Mouse (Mus musculus): ENCODE measurements around the gene Vwa1. TPM values are rescaled to one million over a fixed set of nuclear protein-coding genes. Genes with fewer than 3 reads are reported as not detected.
A peak's percentile ranks its signal among the peaks of the same experiment; 100 is the strongest.

Gene Vwa1
- total and polyA plus RNA-seq, 3 experiments: 0.13 to 1.8 (median 0.15) TPM

DNA sequence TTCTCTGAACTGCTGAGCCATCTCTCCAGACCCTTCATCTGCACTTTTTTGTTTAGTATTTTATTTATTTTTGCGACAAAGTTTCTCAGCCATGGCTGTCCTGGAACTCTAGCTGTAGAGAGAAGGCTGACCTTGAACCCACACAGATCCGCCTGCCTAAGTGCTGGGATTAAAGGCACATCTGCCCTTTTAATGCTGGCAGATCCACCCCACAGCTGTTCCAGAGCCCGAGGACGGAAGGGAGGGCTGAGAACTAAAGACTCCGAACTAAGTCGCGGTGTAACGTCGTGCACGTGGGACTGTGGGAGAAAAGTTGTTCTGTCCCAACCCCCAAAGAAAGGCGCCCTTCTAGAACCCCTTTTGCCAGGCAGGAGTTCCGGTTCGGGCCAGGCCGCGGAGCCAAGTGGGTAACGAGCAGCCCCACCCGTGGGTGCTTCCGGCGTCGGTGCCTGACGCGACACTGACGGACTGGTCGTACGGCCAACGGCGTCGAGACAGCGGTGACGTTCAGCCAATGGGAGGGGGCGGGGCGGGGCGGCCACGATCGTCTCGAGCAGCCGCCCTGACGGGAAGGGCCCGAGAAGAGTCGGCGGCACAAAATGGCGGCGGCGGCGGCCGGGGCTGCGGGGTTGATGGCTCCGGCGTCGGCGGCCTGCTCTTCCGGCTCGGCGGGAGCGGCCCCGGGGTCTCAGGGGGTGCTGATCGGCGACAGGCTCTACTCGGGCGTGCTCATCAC is 37.6 kb upstream of the Vwa1 start, which contains the start of gene Ccnl2:
Ccnl2 (plus strand) TSS at position 561 of the 736 bp plus-strand sequence.
- peaks cover 70 to 75% of the 10 kb centered on the region in 2 experiments for H3K36me3 ChIP-seq (replicated peaks in 1 of 2; ENCODE audit: control insufficient read depth in 1 of 2, insufficient read depth in 1 of 2, low read length in 1 of 2)

DNA sequence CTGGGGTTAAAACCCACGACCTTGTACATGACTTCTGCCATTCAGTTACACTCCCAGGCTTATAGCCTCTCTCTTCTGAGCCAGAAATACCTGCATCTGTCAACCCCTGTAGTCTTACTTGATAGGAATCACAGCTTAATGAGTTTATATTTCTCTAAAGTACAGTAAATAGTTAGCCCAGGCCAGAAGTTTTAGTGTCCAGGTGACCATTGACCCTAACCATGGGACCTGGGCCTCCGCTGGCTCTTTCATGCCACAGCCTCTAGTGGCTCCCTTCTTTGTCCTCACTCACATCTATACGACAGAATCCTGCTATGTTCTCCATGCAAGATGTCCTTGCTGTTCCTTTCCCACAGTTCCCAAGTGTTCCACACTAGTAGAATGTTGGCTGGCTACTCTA is 33.3 kb upstream of the Vwa1 start:
- no peak overlapping the region for H3K4me2 ChIP-seq (ENCODE audit: insufficient read depth, low read depth, poor library complexity, severe bottlenecking)
- H3K36me3 ChIP-seq (replicated peaks in 1 of 2; ENCODE audit: control insufficient read depth in 1 of 2, insufficient read depth in 1 of 2, low read length in 1 of 2): peaks cover 48 to 62% of the 10 kb centered on the region in 2 experiments
- dilution Hi-C loops (cut with MboI; ENCODE audit: extremely low pct_ligation_motif_present, extremely low pct_unique_long_range_greater_than_20kb, low sequenced_read_pairs): no loop called here
- H3K9ac ChIP-seq (ENCODE audit: insufficient read depth, low read depth): no peak overlapping the region
- in situ Hi-C loops (cut with MboI; ENCODE audit: low pct_ligation_motif_present, low pct_unique_long_range_greater_than_20kb, low sequenced_read_pairs): no loop called here
- no peaks in the 10 kb centered on the region for H3K27me3 ChIP-seq (replicated peaks)
- no peak for DNase-seq (ENCODE audit: extremely low read depth)
- TF ChIP-seq ZNF384 (IDR thresholded peaks at IDR 0.05; ENCODE audit: low read depth, low read length) (no peak), MAX (IDR thresholded peaks at IDR 0.05; ENCODE audit: low read length) (no peak), UBTF (IDR thresholded peaks at IDR 0.05; ENCODE audit: low read depth, low read length) (no peak), RCOR1 (conservative IDR thresholded peaks at IDR 0.05; ENCODE audit: low read depth, low read length) (no peak), E2F4 (IDR thresholded peaks at IDR 0.05; ENCODE audit: insufficient replicate concordance, low read depth, low read length) (no peak), CTCF (conservative IDR thresholded peaks at IDR 0.05 in 1 of 2, IDR thresholded peaks at IDR 0.05 in 1 of 2; ENCODE audit: low read depth in 2 of 2, low read length in 2 of 2) (no peak), NELFE (IDR thresholded peaks at IDR 0.05; ENCODE audit: low read depth, low read length) (no peak), POLR2AphosphoS2 (IDR thresholded peaks at IDR 0.05; ENCODE audit: low read depth, low read length) (no peak), ELF1 (IDR thresholded peaks at IDR 0.05; ENCODE audit: low read depth, low read length) (no peak), HCFC1 (IDR thresholded peaks at IDR 0.05; ENCODE audit: low read depth, low read length) (no peak)
- peaks cover 10 to 30% of the 10 kb centered on the region in 2 experiments for H3K4me1 ChIP-seq (ENCODE audit: control insufficient read depth in 1 of 2, insufficient read depth in 2 of 2)
- H3K79me2 ChIP-seq (replicated peaks; ENCODE audit: control insufficient read depth, extremely low read depth, insufficient read depth, poor library complexity, severe bottlenecking): peaks cover 32% of the 10 kb centered on the region
- no peak overlapping the region for H3K4me3 ChIP-seq (replicated peaks in 1 of 3; ENCODE audit: low read depth in 2 of 3, low read length in 2 of 3, poor library complexity in 1 of 3)
- H3K9me3 ChIP-seq (replicated peaks; ENCODE audit: low read length): no peaks in the 10 kb centered on the region
- H3K27ac ChIP-seq (ENCODE audit: insufficient read depth, low read depth): no peak overlapping the region

More for the DNA sequence above, 37.6 kb upstream of the Vwa1 start, which contains the start of gene Ccnl2:
- H3K27ac ChIP-seq (ENCODE audit: insufficient read depth, low read depth): peak within 1 kb of the TSS; percentile 70
- H3K79me2 ChIP-seq (replicated peaks; ENCODE audit: control insufficient read depth, extremely low read depth, insufficient read depth, poor library complexity, severe bottlenecking): peaks cover 39% of the 10 kb centered on the region
- TF ChIP-seq TCF12 (IDR thresholded peaks at IDR 0.05; ENCODE audit: low read depth, low read length) (peak; percentile 83; the same call in 1 of the 2 replicates), USF2 (conservative IDR thresholded peaks at IDR 0.05; ENCODE audit: low read depth, low read length) (no peak), CHD1 (IDR thresholded peaks at IDR 0.05; ENCODE audit: low read depth, low read length) (no peak), SMC3 (IDR thresholded peaks at IDR 0.05; ENCODE audit: low read depth, low read length) (no peak), KAT2A (IDR thresholded peaks at IDR 0.05; ENCODE audit: insufficient replicate concordance, low read length) (peak; percentile 78; the same call in 1 of the 2 replicates), RCOR1 (conservative IDR thresholded peaks at IDR 0.05; ENCODE audit: low read depth, low read length) (no peak), GABPA (IDR thresholded peaks at IDR 0.05; ENCODE audit: insufficient replicate concordance, low read depth, low read length) (no peak), UBTF (IDR thresholded peaks at IDR 0.05; ENCODE audit: low read depth, low read length) (no peak; the same call in 1 of the 2 replicates), SIN3A (IDR thresholded peaks at IDR 0.05; ENCODE audit: low read length) (peak; percentile 62), JUND (conservative IDR thresholded peaks at IDR 0.05; ENCODE audit: low read depth, low read length) (no peak), ZC3H11A (IDR thresholded peaks at IDR 0.05; ENCODE audit: low read depth, low read length) (no peak), MAFK (IDR thresholded peaks at IDR 0.05; ENCODE audit: insufficient replicate concordance, low read length) (no peak), MYC (IDR thresholded peaks at IDR 0.05; ENCODE audit: low read depth, low read length) (peak; percentile 98), HCFC1 (IDR thresholded peaks at IDR 0.05; ENCODE audit: low read depth, low read length) (peak; percentile 84), NELFE (IDR thresholded peaks at IDR 0.05; ENCODE audit: low read depth, low read length) (peak; percentile 66), ELF1 (IDR thresholded peaks at IDR 0.05; ENCODE audit: low read depth, low read length) (peak; percentile 95), JUN (IDR thresholded peaks at IDR 0.05; ENCODE audit: insufficient read depth, low read depth, low read length) (no peak), ZNF384 (IDR thresholded peaks at IDR 0.05; ENCODE audit: low read depth, low read length) (no peak), TBP (conservative IDR thresholded peaks at IDR 0.05; ENCODE audit: low read depth, low read length) (peak; percentile 69; the same call in 1 of the 2 replicates), NRF1 (IDR thresholded peaks at IDR 0.05; ENCODE audit: low read depth, low read length) (peak; percentile 69), E2F4 (IDR thresholded peaks at IDR 0.05; ENCODE audit: insufficient replicate concordance, low read depth, low read length) (no peak), RAD21 (IDR thresholded peaks at IDR 0.05; ENCODE audit: low read depth, low read length) (no peak), MXI1 (IDR thresholded peaks at IDR 0.05; ENCODE audit: low read depth, low read length) (peak; percentile 95), MAZ (IDR thresholded peaks at IDR 0.05; ENCODE audit: low read depth, low read length) (peak; percentile 91), BHLHE40 (IDR thresholded peaks at IDR 0.05; ENCODE audit: low read depth, low read length) (peak; percentile 79), MEF2A (IDR thresholded peaks at IDR 0.05; ENCODE audit: borderline replicate concordance, low read depth, low read length) (no peak; the same call in 1 of the 2 replicates), POLR2A (IDR thresholded peaks at IDR 0.05; ENCODE audit: low read depth, low read length) (peak; percentile 85), CHD2 (IDR thresholded peaks at IDR 0.05; ENCODE audit: low read length) (peak; percentile 92), CTCF (conservative IDR thresholded peaks at IDR 0.05 in 1 of 2, IDR thresholded peaks at IDR 0.05 in 1 of 2; ENCODE audit: low read depth in 2 of 2, low read length in 2 of 2) (no peak), ZKSCAN1 (IDR thresholded peaks at IDR 0.05; ENCODE audit: borderline replicate concordance, low read depth, low read length) (no peak), ZMIZ1 (IDR thresholded peaks at IDR 0.05; ENCODE audit: low read depth, low read length) (peak; percentile 84; the same call in 1 of the 2 replicates), IRF4 (IDR thresholded peaks at IDR 0.05; ENCODE audit: low read depth, low read length) (0 out of 2 replicates have a peak, but pooled peaks have one; percentile 9), POLR2AphosphoS2 (IDR thresholded peaks at IDR 0.05; ENCODE audit: low read depth, low read length) (peak; percentile 88; the same call in 1 of the 2 replicates), ETS1 (conservative IDR thresholded peaks at IDR 0.05; ENCODE audit: low read depth, low read length) (0 out of 2 replicates have a peak, but pooled peaks have one; percentile 14), EP300 (IDR thresholded peaks at IDR 0.05; ENCODE audit: low read length) (no peak), PAX5 (IDR thresholded peaks at IDR 0.05; ENCODE audit: low read length) (no peak), MAX (IDR thresholded peaks at IDR 0.05; ENCODE audit: low read length) (peak; percentile 95), USF1 (IDR thresholded peaks at IDR 0.05; ENCODE audit: low read depth, low read length) (no peak)
- H3K4me3 ChIP-seq (replicated peaks in 1 of 3; ENCODE audit: low read depth in 2 of 3, low read length in 2 of 3, poor library complexity in 1 of 3): peak within 1 kb of the TSS; percentile 82 to 100 (median 98)
- in situ Hi-C loops (cut with MboI; ENCODE audit: low pct_ligation_motif_present, low pct_unique_long_range_greater_than_20kb, low sequenced_read_pairs): no loop called here
- peak; percentile 97 for DNase-seq (ENCODE audit: extremely low read depth)
- dilution Hi-C loops (cut with MboI; ENCODE audit: extremely low pct_ligation_motif_present, extremely low pct_unique_long_range_greater_than_20kb, low sequenced_read_pairs): no loop called here
- peak within 1 kb of the TSS; percentile 99 for H3K9ac ChIP-seq (ENCODE audit: insufficient read depth, low read depth)
- H3K4me1 ChIP-seq (ENCODE audit: control insufficient read depth in 1 of 2, insufficient read depth in 2 of 2): peaks cover 6 to 28% of the 10 kb centered on the region in 2 experiments
- H3K4me2 ChIP-seq (ENCODE audit: insufficient read depth, low read depth, poor library complexity, severe bottlenecking): peak within 1 kb of the TSS; percentile 98
- no peaks in the 10 kb centered on the region for H3K9me3 ChIP-seq (replicated peaks; ENCODE audit: low read length)
- H3K27me3 ChIP-seq (replicated peaks): no peaks in the 10 kb centered on the region

Data from CH12.LX (cell line).